Mouse (Mus musculus) embryonic facial prominence, embryonic 10.5 days (tissue): ENCODE data around the gene Slc46a1. TPM values are rescaled to one million over a fixed set of nuclear protein-coding genes. Genes with fewer than 3 reads are reported as not detected.

ENCODE experiments used
- DNase-seq: peaks from one replicate; pipeline ENCODE4 v3.0.0-alpha.2; 2017; ENCODE audit warnings: low spot score
- H3K27ac ChIP-seq: fragments of 300-500 bp; sonication (generic); replicated peaks from 2 replicates; pipeline ENCODE4 v1.5.1; 2016; ENCODE audit warnings: mild to moderate bottlenecking
- H3K27me3 ChIP-seq: fragments of 300-500 bp; sonication (generic); replicated peaks from 2 replicates; pipeline ENCODE4 v1.6.1; 2016; ENCODE audit warnings: low read depth, mild to moderate bottlenecking; ENCODE audit not compliant: poor library complexity, severe bottlenecking
- H3K36me3 ChIP-seq: fragments of 300-500 bp; sonication (generic); replicated peaks from 2 replicates; pipeline ENCODE4 v1.6.1; 2016; ENCODE audit warnings: mild to moderate bottlenecking, moderate library complexity
- H3K4me1 ChIP-seq: fragments of 300-500 bp; sonication (generic); 2 replicates; pipeline ENCODE4 v1.6.1; 2016
- H3K4me3 ChIP-seq: fragments of 300-500 bp; sonication (generic); 2 replicates; pipeline ENCODE4 v1.5.1; 2016; ENCODE audit warnings: mild to moderate bottlenecking, moderate library complexity
- H3K9me3 ChIP-seq: fragments of 300-500 bp; sonication (generic); 2 replicates; pipeline ENCODE4 v1.6.1; 2016; ENCODE audit warnings: mild to moderate bottlenecking
- WGBS: fragments of 180-500 bp; shearing (Covaris S2); methylation state at CpG from one replicate; pipeline ENCODE4 v1.1.7; 2016; 5-methylcytosine and 5-hydroxymethylcytosine counted together
- polyA plus RNA-seq: library from polyadenylated mRNA; unstranded; fragments of >200 nt; fragmentation: Nextera tagmentation; extraction: Ambion mirVana; gene quantifications from 2 replicates; pipeline ENCODE4 v1.2.1, GENCODE M21; 2016

The Slc46a1 gene
- polyA plus RNA-seq, 1 experiment from 2014 or later: 14.9 TPM

DNA sequence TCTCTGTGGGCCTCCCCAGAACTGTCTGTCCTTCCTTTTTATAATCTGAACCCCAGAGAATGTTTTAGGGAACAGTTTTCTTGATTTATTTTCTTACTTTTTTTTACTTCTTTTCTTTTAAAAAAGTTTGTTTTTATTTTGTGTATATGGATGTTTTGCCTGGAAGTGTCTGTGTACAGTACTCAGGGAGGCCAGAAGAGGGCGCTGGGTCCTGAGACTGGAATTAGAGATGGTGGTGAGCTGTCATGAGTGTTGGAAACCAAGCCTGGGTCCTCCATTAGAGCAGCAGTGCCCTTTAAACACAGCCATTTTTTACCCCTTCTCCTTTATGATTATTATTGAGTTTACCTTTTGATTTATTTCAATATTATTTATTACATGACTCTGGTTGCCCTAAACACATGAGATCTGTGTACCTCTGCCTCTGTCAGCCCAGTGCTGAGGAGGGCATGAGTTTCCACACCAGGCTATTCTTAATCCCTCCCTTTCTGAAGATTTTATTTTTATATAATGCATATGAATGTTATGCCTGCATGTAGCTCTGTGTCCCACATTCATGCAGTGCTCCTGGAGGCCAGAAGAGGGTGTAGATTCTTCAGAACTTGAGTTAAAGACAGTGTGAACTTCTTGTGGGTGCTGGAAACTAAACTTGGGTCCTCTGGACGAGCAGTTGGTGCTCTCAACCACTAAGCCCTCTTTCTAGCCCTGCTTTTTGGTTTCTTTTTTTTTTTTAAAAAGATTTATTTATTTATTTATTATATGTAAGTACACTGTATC lies 50.2 kb downstream of the Slc46a1 start:
- H3K36me3 ChIP-seq: peaks cover 71% of the 10 kb centered on the region
- 56% methylated on average over 2 of the region's 2 CpGs for WGBS
- no peak for DNase-seq

DNA sequence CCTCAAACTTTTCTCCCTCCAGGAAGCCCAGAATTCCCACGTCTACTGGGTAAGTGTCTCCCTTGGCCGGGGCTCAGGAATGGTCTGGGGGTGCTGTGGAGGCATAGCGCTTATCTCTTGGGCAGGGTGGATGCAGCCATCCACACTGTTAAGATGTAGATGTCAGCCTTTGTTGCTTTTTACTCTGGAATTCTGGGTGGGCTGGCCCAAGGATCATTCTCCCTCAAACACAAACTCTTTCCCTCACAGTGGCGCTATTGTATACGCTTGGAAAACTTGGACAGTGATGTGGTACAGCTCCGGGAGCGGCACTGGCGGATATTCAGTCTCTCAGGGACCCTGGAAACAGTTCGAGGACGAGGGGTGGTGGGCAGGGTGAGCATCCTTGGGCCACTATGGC lies 53.4 kb downstream of the Slc46a1 start:
- Histone ChIP-seq H3K27ac (no peak overlapping the region), H3K27me3 (no peaks in the 10 kb centered on the region), H3K4me3 (no peak overlapping the region), H3K36me3 (peaks cover 97% of the 10 kb centered on the region), H3K4me1 (0 out of 2 replicates have a peak, but pooled peaks cover under 1% of the 10 kb centered on the region), H3K9me3 (no peaks in the 10 kb centered on the region)
- 95% methylated on average over 10 of the region's 10 CpGs for WGBS
- no peak for DNase-seq

More for the DNA sequence above, 50.2 kb downstream of the Slc46a1 start:
- Histone ChIP-seq H3K9me3 (no peaks in the 10 kb centered on the region), H3K27ac (no peak overlapping the region), H3K27me3 (no peaks in the 10 kb centered on the region), H3K4me1 (peaks cover 22% of the 10 kb centered on the region), H3K4me3 (no peak overlapping the region)

Other genes starting within 250 kb of the Slc46a1 start
- gene Sdf2, start 220.0 kb upstream of the Slc46a1 start, polyA plus RNA-seq: 43.5 and 44.9 TPM in 2 replicates
- gene Supt6, start 219.7 kb upstream of the Slc46a1 start, polyA plus RNA-seq: 39.2 TPM in 2 replicates
- 60.4 and 72.1 TPM in 2 replicates for gene 2610507B11Rik, start 203.9 kb upstream of the Slc46a1 start, polyA plus RNA-seq
- gene BC030499, start 174.9 kb upstream of the Slc46a1 start, polyA plus RNA-seq: 0.48 and 0.49 TPM in 2 replicates
- gene Spag5, start 164.2 kb upstream of the Slc46a1 start, polyA plus RNA-seq: 65.7 and 73.1 TPM in 2 replicates
- 3.0 and 3.2 TPM in 2 replicates for gene Aldoc, start 142.7 kb upstream of the Slc46a1 start, polyA plus RNA-seq
- 73.7 and 74.9 TPM in 2 replicates for gene Pigs, start 137.3 kb upstream of the Slc46a1 start, polyA plus RNA-seq
- gene Unc119, start 122.2 kb upstream of the Slc46a1 start, polyA plus RNA-seq: 67.7 and 69.1 TPM in 2 replicates
- gene Foxn1, start 79.1 kb upstream of the Slc46a1 start, polyA plus RNA-seq: 0.21 and 0.26 TPM in 2 replicates
- not detected in 2 replicates for gene Slc13a2, start 43.5 kb upstream of the Slc46a1 start, polyA plus RNA-seq
- 5.0 and 6.0 TPM in 2 replicates for gene Sarm1, start 32.1 kb downstream of the Slc46a1 start, polyA plus RNA-seq
- gene Vtn, start 33.4 kb downstream of the Slc46a1 start, polyA plus RNA-seq: 16.3 and 16.7 TPM in 2 replicates
- not detected in 2 replicates for gene Sebox, start 37.8 kb downstream of the Slc46a1 start, polyA plus RNA-seq
- gene Tmem199, start 46.5 kb downstream of the Slc46a1 start, polyA plus RNA-seq: 75.9 and 76.0 TPM in 2 replicates
- 175 and 178 TPM in 2 replicates for gene Poldip2, start 46.5 kb downstream of the Slc46a1 start, polyA plus RNA-seq
- 91.6 and 92.4 TPM in 2 replicates for gene Tnfaip1, start 70.6 kb downstream of the Slc46a1 start, polyA plus RNA-seq
- 84.2 and 95.2 TPM in 2 replicates for gene Ift20, start 70.7 kb downstream of the Slc46a1 start, polyA plus RNA-seq
- gene Tmem97, start 85.1 kb downstream of the Slc46a1 start, polyA plus RNA-seq: 89.6 and 96.6 TPM in 2 replicates
- gene Nlk, start 231.7 kb downstream of the Slc46a1 start, polyA plus RNA-seq: 15.8 and 16.4 TPM in 2 replicates